Mouse (Mus musculus) heart, postnatal 0 days (tissue): ENCODE measurements around the gene Syt2.

Source experiments
- CTCF ChIP-seq: IDR thresholded peaks from 2 replicates; pipeline ENCODE4 v1.5.1; 2016; ENCODE audit warnings: antibody characterized with exemption, control low read depth, low read depth
- EP300 ChIP-seq: IDR thresholded peaks from 2 replicates; pipeline ENCODE4 v1.6.1; 2016; ENCODE audit warnings: antibody characterized with exemption, low read depth

DNA sequence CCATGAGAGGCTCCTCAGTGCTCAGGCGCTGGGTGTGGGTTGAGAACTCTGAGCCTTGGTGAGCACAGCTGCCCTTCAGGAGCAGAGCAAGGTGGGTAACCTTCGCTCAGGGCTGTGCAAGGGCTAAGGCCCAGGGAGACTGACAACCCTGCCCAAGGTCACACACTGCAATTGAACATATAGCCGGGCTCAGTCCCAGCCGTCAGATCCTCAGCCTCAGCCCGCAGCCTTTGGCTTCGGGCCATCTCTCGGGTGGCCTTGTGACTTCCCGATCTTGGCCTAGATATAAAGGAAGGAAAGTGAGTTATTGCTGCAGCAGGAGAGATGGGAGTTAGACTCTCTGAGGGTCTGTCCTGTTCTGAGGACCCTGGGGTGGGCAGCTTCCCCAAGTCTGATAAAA lies 80.8 kb downstream of the Syt2 start:
- no peak for TF ChIP-seq CTCF
- no peak for TF ChIP-seq EP300
